Mouse (Mus musculus): ENCODE data around the gene St6galnac3.

The St6galnac3 gene

DNA sequence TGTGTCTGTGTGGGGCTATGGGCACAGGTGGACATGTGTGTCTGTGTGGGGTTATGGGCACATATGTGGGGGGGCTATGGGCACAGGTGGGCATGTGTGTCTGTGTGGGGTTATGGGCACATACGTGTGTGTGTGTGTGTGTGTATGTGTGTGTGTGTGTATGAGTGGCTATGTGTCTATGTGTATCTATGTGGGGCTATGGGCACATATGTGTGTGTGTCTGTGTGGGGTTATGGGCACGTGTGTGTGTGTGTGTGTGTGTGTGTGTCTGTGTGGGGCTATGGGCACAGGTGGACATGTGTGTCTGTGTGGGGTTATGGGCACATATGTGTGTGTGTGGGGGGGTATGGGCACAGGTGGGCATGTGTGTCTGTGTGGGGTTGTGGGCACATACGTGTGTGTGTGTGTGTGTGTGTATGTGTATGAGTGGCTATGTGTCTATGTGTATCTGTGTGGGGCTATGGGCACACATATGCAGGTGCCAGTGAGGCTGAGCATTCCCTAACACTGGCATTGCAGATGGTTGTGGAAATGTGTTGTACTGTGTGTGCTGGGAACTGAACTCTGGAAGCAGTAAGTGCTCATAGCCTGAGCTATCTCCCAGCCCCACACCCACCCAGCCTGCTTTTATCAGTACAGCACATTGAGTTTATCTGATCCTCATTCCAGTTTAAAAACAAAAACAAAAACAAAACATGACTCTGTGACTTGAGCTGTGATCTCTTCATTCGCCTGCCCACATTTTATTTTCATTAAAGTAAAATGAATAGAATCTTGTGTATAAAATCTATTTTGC is 8.6 kb upstream of the St6galnac3 start:
- no peak for DNase-seq

GRCm38 (mm10) chr3:153732749-153733148 is 7.8 kb upstream of the St6galnac3 start:
- no peak for DNase-seq

DNA sequence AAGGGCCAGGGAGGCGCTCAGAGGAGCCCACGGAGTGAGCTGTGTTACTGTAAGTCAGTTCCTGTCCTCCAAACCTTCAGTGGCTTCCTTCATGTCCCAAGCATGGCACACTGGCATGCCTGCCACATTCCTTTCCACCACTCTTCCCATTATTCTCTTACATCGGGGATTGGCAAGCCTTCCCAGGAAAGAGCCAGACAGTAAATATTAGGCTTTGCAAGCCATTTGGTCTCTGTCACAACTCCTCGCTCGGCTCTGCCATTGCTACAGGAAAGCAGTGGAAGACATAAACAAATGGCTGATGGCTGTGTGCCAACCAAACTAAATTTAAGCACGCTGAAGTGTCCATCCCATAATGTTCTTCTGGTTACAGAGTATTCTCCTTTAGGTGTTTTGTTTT is 7.1 kb upstream of the St6galnac3 start:
- no peak for DNase-seq

- no peak for DNase-seq
These were observed 3.6 kb upstream of the St6galnac3 start for GRCm38 (mm10) chr3:153728577-153728976.

- DNase-seq: no peak
These were observed 1.4 kb downstream of the St6galnac3 start for GRCm38 (mm10) chr3:153723467-153724079.

- DNase-seq: no peak
These were observed 3.4 kb downstream of the St6galnac3 start for GRCm38 (mm10) chr3:153721525-153721924.

DNA sequence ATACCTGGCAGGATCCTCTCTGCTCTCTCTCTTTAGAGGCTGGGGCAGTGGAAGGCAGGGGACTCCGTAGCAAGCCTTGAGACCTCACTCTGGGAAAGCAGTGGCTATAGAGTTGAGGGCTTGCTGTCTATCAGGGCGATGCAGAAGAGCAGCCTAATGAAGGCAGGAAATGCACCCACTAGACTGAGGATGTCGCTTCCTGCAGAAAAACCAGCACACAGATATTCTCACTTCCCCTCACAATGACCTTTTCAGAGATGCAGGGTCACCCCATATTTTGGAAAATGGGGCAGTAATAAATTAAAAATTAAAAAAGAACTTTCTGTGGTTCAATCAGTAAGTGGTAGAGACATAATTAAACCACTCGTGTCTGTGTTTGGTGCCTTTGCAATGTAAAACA is 4.1 kb downstream of the St6galnac3 start:
- no peak for DNase-seq

DNA sequence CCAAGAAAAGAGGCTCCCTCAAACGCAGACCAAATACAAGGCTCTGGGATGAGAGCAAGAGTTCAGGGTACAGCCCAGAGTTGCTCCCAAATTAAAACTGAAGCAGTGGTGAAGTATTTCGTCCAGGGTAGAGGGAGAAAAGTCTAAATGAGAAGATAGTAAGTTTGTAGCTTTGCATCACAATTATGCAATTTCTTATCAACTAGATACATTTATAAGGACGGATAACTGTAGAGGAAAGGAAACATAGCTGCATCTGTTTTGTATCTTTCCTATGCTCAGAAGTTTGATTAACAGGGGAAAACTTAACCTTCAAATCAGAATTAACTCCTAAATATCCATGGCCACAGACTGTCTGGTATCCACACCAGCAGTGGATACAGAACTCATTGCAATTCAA is 4.7 kb downstream of the St6galnac3 start:
- no peak for DNase-seq

DNA sequence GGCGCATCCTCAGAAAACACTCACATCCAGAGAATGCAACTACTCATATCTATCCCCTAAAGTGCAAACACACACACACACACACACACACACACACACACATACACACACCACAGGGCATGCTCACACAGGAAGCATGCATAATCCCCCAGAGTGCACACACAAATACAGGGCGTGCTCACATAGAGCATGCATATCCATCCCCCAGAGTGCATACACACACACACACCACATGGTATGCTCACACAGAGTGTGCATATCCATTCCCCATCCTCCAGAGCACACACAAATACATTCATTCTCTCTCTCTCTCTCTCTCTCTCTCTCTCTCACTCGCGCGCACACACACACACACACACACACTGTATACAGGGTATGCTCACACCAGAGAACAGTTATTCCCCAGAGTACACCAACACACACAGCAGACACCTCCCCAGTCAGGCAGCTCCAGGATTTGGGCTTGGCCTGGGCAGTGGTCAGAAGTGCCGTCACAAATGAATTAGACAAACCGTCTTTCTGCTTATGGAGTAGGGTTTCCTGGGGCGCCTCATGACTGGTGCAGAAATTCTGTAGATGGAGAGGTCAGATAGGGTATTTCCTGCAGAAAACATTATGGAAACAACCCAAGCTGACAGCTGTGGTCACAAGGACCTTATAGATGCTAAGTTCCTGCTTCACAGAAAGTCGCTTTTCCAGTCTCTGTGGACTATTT is 5.6 kb downstream of the St6galnac3 start:
- no peak for DNase-seq

GRCm38 (mm10) chr3:153718724-153719123 is 6.2 kb downstream of the St6galnac3 start:
- no peak for DNase-seq

DNA sequence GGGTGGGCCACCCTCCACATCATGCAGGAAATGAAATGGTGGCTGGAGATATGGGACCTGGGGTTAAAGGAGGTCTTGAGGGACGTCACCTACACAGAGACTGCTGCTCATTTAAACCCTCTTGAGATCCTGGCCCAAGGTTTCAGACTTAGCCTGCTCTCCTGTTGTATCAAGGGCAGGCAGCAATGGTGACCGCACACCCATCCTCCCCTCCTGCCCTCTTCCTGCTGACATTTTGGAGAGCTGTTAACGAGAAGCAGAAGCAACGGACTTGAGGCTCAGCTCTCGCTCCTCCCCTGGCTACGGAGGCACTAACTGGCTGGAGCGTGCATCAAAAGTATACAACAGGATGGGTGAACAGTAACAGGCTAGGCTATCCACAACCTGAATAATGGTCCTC is 7.2 kb downstream of the St6galnac3 start:
- no peak for DNase-seq

DNA sequence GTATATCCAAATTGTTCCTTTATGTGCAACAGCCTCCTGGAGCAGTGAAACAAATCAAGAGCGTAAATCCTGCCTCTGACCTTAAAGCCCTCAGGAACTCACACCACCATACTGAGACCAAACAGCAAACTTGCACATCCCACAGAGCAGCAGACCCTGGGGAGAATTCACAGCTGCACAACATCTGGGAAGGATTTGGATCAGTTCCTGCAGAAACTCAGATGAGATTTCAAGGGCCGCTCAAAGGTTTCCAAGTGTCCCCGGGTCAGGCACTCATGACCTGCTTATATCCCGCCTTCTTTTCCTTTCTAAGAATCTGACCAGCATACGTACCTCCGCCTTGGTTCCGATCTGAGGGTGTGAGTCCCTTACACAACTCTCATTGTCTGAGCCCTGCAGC is 9.3 kb downstream of the St6galnac3 start:
- DNase-seq: no peak

- DNase-seq: no peak
These were observed 14.4 kb downstream of the St6galnac3 start for GRCm38 (mm10) chr3:153710545-153710944.

GRCm38 (mm10) chr3:153707687-153708086 is 17.3 kb downstream of the St6galnac3 start:
- no peak for DNase-seq

DNA sequence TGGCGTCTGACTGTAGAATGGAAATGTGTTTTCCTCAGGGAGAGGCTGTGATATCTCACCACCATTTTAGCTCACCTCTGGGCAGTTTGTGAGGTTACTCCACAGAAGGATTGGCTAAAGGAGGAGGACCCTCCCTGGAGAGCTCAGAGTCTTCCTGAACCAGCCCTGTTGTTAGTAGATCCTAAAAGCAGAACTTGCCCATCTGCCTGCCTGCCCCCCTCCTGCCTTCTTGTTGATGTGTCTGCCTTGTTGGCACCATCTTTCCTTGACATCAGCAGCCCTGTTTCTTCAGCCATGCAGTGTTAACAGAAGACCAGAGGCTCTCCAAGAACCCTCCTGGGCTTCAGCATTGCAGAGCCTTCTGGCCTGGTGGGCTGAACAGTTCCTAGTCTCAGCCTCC is 18.1 kb downstream of the St6galnac3 start:
- no peak for DNase-seq

DNA sequence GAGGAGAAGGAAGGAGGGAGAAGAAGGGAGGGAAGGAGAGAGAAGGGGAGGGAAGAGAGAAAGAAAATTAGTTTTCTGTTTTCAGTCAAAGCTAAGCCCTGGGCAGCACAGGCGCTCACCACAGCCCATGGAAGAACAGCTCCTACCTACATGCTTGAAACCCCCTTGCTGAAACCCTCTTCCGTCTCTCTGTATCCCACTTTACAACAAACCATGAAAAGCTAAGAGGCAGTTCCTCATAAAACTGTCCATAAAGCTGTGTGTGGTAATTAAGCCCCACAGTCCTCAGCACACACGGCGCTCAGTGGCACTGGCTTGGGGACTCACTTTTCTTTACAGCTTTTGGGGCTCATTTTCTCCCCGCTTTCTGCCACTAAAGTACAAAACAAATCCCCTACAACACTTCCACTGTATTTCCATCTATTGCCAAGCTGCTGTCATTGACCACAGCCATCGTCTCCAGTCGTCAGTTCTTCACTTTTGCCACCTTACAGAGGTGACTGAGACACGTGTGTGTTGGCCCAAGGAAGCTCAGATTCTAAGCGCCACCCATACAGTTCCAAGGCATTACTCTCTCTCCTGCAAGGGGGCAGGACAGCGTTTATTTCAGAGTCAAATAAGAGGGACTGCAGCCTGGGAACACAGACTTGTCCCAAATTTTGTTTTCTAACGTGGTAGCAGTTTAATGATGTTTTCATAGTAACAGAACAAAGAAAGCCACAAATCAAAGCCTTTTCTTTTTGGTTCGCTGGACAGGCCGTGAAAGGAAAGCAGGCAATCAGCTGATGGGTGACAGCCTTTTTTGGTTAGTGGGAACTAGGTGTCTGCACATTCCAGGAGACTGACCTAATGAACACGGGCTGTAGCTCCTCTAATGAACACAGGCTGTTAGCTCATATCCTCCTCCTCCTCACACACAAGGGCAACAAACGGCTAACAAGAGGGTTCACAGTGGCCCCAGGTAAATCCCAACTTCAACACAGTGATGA is 22.9 kb downstream of the St6galnac3 start:
- no peak for DNase-seq

DNA sequence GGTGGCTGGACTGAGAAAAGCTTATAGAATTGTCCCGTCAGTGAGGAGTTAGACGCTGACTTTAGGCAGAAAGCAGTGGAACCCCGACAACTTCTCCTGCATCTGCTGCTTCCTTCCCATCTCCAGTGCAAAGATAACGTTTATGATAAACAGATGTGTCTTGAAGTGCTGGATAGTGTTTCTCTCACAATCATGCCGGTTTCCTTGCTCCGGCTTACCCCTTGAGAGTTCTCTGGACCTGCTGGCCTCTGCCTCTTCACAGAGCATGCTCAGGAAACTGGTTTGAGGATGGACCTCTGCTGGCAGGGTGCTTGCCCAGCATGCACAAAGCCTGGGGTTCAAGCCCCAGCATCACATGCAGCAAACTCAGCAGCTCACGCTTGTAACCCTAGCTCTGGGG is 23.8 kb downstream of the St6galnac3 start:
- no peak for DNase-seq

GRCm38 (mm10) chr3:153699086-153699485 is 25.9 kb downstream of the St6galnac3 start:
- DNase-seq: no peak

GRCm38 (mm10) chr3:153692978-153693377 is 32.0 kb downstream of the St6galnac3 start:
- DNase-seq: no peak

DNA sequence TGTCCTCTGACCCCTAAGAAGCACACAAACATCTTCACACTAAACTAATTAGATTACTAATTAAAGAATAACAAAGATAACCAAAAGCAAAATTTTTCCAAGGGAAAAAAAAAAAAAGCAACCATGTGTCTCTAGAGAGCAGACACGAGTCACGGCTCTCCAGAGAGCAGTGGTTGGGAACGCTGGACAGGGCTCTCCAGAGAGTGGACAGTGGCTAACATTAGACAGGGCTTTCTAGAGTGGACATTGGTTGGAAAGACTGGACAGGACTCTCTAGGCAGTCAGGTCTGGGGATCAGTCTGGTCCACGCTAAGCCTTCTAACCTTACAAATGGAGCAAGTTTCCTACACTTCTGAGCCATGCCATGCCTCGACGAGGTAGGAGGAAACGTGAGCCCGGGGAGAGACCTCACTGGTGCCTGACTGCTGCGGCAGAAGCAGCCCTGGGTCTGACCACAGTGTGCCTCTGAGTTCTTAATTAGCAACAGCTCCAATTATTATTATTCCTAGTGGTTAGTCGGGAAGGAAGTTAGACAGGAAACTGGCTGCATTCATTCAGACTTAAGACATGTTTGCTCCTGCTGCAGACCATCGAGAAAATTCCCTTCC is 32.7 kb downstream of the St6galnac3 start:
- no peak for DNase-seq

DNA sequence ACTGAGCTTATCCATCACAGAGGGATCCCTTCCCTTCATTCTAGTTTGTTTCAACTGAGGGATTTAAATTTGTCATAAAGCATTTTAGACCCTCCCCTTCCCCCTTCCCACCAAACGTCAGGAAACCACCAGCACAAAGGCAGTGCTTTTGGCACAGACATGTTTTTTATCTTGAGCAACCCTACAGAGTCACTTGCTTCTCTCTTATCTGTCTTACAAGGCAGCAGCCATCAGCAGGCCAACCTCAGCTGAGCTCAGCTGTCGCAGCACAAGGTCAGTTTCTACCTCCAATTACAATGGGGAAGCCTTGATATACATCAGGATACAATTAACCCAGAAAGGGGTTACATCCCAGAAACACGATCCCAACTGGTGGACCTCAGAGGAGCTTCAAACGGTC is 33.4 kb downstream of the St6galnac3 start:
- no peak for DNase-seq

- DNase-seq: no peak
These were observed 34.4 kb downstream of the St6galnac3 start for GRCm38 (mm10) chr3:153690553-153690952.
